Mouse (Mus musculus) midbrain, postnatal 0 days (tissue): ENCODE measurements around the gene Pak1ip1. TPM values are rescaled to one million over a fixed set of nuclear protein-coding genes. Genes with fewer than 3 reads are reported as not detected.
A peak's percentile ranks its signal among the peaks of the same experiment; 100 is the strongest.

Experiments
- ATAC-seq: fragments of 200-750 bp; cut with Nextera tagmentation; 2 replicates; pipeline ENCODE4 v1.8.0; 2017; ENCODE audit warnings: moderate number of reproducible peaks, mild to moderate bottlenecking, moderate TSS enrichment, moderate library complexity; ENCODE audit not compliant: low FRiP score
- DNase-seq: peaks from one replicate; pipeline ENCODE4 v3.0.0-alpha.2; 2015; ENCODE audit warnings: low spot score
- H3K27ac ChIP-seq: fragments of 300-500 bp; sonication (generic); 2 replicates; pipeline ENCODE4 v1.5.1; 2014; ENCODE audit warnings: low read depth, mild to moderate bottlenecking, low read length, mixed read lengths
- H3K27me3 ChIP-seq: fragments of 300-500 bp; sonication (generic); 2 replicates; pipeline ENCODE4 v1.6.1; 2014; ENCODE audit warnings: low read length, control low read depth, mixed read lengths; ENCODE audit not compliant: insufficient read depth
- H3K36me3 ChIP-seq: fragments of 300-500 bp; sonication (generic); 2 replicates; pipeline ENCODE4 v1.6.1; 2014; ENCODE audit warnings: low read length, control low read depth, mixed read lengths; ENCODE audit not compliant: insufficient read depth
- H3K4me1 ChIP-seq: fragments of 300-500 bp; sonication (generic); 2 replicates; pipeline ENCODE4 v1.6.1; 2014; ENCODE audit warnings: mild to moderate bottlenecking, control low read depth, antibody characterized with exemption, low read length, mixed read lengths; ENCODE audit not compliant: insufficient read depth
- H3K4me2 ChIP-seq: fragments of 300-500 bp; sonication (generic); 2 replicates; pipeline ENCODE4 v1.6.1; 2014; ENCODE audit warnings: low read depth, mild to moderate bottlenecking, low read length, mixed read lengths; ENCODE audit not compliant: poor library complexity, severe bottlenecking
- H3K4me3 ChIP-seq: fragments of 300-500 bp; sonication (generic); 2 replicates; pipeline ENCODE4 v1.5.1; 2014; ENCODE audit warnings: low read depth, mild to moderate bottlenecking, low read length, moderate library complexity
- H3K9ac ChIP-seq: fragments of 300-500 bp; sonication (generic); replicated peaks from 2 replicates; pipeline ENCODE4 v1.6.1; 2014; ENCODE audit warnings: mild to moderate bottlenecking, low read length, moderate library complexity, mixed read lengths; ENCODE audit not compliant: poor library complexity, severe bottlenecking
- H3K9me3 ChIP-seq: fragments of 300-500 bp; sonication (generic); 2 replicates; pipeline ENCODE4 v1.6.1; 2016; ENCODE audit warnings: low read length, control low read depth
- CTCF ChIP-seq: IDR thresholded peaks from 2 replicates; pipeline ENCODE4 v1.5.1; 2016; ENCODE audit warnings: antibody characterized with exemption, mild to moderate bottlenecking
- WGBS: fragments of 180-500 bp; shearing (Covaris S2); extraction: QIAGEN DNeasy Blood & Tissue Kit; methylation state at CpG from one replicate; pipeline ENCODE4 v1.1.7; 2014; 5-methylcytosine and 5-hydroxymethylcytosine counted together
- polyA plus RNA-seq: library from polyadenylated mRNA; unstranded; fragments of >200 nt; fragmentation: Nextera tagmentation; extraction: Ambion mirVana; gene quantifications from 2 replicates; pipeline ENCODE4 v1.2.1, GENCODE M21; 2015
- total RNA-seq: library from RNA; depleted of rRNA; stranded (reverse); fragments of >200 nt; gene quantifications from 2 replicates; pipeline ENCODE4 v1.2.3, GENCODE M21; 2014

Gene Pak1ip1
- total and polyA plus RNA-seq, 2 experiments from 2014 or later, result 32.9 to 42.6 TPM

DNA sequence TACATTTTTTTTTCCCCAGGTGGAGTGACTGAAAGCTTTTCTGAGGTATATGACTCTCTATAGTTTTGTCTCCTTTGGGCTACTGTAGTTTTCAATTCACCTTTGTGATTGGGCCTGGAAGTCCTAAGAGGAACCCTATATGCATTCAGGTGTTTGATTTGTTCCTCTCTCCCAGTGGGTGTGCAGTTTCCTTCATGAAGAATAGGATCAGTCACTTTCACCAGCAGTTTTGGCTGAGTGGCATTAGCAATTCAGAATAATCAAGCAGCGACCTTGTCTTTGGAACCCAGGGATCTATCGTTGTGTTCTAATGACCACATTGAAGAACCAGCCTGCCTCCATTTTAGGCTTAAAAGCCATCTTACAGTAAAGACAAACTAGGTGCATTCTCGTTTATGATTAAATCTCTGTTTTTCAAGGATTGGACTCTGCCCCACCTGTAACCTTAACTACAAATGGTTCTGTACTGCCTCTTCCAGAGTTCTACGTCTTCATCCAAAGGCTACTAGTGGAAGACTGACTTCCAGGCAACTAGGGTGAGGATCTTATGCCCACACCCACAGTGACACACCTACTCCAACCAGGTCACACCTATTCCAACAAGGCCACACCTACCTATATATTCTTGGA, 30.9 kb upstream of the Pak1ip1 start:
- no peaks in the 10 kb centered on the region for H3K9me3 ChIP-seq
- no peak for TF ChIP-seq CTCF
- no peak overlapping the region for H3K4me3 ChIP-seq
- ATAC-seq, result no peak
- no peak overlapping the region for H3K9ac ChIP-seq
- no peak overlapping the region for H3K27ac ChIP-seq
- H3K27me3 ChIP-seq, result no peaks in the 10 kb centered on the region
- H3K36me3 ChIP-seq, result no peaks in the 10 kb centered on the region
- DNase-seq, result no peak
- no peaks in the 10 kb centered on the region for H3K4me1 ChIP-seq
- 91% methylated on average over 4 of the region's 4 CpGs for WGBS
- no peak overlapping the region for H3K4me2 ChIP-seq

DNA sequence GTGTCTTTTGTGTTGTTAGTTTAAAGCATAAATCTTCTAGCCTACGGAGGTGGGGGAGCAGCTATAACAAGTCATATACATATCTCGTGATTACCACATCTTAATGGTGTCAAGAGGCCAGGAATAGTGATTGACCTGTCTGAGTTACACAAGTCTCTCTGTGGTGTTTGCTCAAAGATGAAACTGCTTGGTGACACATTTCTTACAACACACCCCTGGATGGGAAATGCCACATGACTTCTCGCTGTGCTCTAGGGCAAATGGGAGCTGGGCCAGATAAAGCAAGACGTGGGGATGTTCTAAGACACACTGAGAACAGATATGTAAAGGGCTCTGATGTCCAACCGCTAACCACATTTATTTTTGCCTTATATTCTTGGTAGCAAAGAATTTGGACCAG, 29.6 kb upstream of the Pak1ip1 start:
- Histone ChIP-seq H3K27me3 (no peaks in the 10 kb centered on the region), H3K9me3 (no peaks in the 10 kb centered on the region), H3K9ac (no peak overlapping the region), H3K36me3 (no peaks in the 10 kb centered on the region), H3K4me2 (no peak overlapping the region), H3K4me3 (no peak overlapping the region), H3K27ac (no peak overlapping the region), H3K4me1 (no peaks in the 10 kb centered on the region)
- no peak for DNase-seq
- ATAC-seq, result no peak
- WGBS, result 94% methylated on average over 5 of the region's 5 CpGs
- no peak for TF ChIP-seq CTCF

DNA sequence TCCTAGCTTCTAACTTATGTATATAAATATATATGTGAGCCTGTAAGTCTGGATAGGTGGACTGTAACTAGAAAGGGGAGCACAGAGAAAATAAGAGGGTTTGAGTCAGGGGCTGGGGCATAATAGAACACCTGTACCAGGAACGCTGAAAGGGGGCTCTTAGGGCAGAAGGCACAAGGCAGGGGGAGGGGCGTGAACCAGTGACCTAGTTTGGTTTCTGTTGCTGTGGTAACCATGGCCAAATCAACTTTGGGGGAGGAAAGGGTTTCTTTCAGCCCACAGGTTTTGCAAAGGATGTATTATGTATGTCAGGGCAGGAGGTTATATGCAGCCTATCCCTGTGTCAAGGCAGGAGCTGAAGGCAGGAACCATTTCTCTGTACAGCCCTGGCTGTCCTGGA, 29.0 kb upstream of the Pak1ip1 start:
- H3K36me3 ChIP-seq, result no peaks in the 10 kb centered on the region
- no peaks in the 10 kb centered on the region for H3K9me3 ChIP-seq

DNA sequence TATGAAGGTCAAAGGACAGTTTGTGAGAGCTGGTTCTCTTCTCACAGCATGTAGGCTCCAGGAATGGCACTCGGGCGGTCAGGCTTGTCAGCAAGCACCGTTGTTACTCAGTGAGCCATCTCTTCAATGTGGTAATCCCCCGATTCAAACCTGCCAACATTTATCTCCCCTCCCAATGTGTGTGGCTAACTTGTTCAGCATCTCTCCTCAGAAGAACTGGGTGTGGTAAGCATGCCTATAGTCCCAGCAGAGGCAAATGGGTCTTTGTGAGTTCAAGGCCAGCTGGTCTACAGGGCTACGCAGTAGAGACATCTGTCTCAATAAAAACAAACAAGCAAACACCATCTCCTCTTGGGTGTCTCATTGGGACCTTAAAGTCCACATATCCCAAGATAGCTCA, 27.8 kb upstream of the Pak1ip1 start:
- Histone ChIP-seq H3K27me3 (no peaks in the 10 kb centered on the region), H3K36me3 (no peaks in the 10 kb centered on the region), H3K9me3 (no peaks in the 10 kb centered on the region), H3K27ac (no peak overlapping the region), H3K4me3 (no peak overlapping the region), H3K9ac (no peak overlapping the region), H3K4me2 (no peak overlapping the region), H3K4me1 (no peaks in the 10 kb centered on the region)
- no peak for ATAC-seq
- DNase-seq, result no peak
- WGBS, result 70% methylated on average over 5 of the region's 5 CpGs
- TF ChIP-seq CTCF, result no peak

More for the DNA sequence above, 29.0 kb upstream of the Pak1ip1 start:
- no peak for DNase-seq
- no peak for ATAC-seq
- Histone ChIP-seq H3K4me2 (no peak overlapping the region), H3K4me1 (no peaks in the 10 kb centered on the region), H3K4me3 (no peak overlapping the region), H3K9ac (no peak overlapping the region), H3K27ac (no peak overlapping the region), H3K27me3 (no peaks in the 10 kb centered on the region)
- TF ChIP-seq CTCF, result no peak
- 88% methylated on average over 2 of the region's 2 CpGs for WGBS

DNA sequence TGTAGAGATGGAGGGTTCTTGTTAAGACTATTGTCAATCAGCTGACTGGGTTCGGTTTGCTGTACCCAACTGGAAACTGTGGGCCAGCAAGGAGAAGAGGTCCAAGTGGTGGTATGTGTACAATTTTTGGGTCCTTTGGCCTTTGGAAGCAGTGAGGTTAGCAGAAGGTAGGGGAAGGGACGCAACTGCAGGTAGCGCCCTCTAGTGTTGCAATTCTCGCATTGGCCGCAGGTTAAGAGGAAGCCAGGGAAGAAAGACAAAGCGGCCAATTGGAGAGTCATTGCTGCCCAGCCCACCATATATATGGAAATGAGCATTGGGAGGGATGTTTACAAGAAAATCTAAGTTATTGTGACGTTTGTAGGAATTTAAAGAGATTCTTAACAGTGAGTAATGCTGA, 23.2 kb upstream of the Pak1ip1 start:
- Histone ChIP-seq H3K27ac (no peak overlapping the region), H3K4me2 (no peak overlapping the region), H3K27me3 (no peaks in the 10 kb centered on the region), H3K4me3 (no peak overlapping the region), H3K4me1 (no peaks in the 10 kb centered on the region), H3K36me3 (no peaks in the 10 kb centered on the region), H3K9me3 (no peaks in the 10 kb centered on the region), H3K9ac (no peak overlapping the region)
- ATAC-seq (no peak), DNase-seq (peak; percentile 17)
- WGBS, result 14% methylated on average over 7 of the region's 7 CpGs
- peak; percentile 58 for TF ChIP-seq CTCF

DNA sequence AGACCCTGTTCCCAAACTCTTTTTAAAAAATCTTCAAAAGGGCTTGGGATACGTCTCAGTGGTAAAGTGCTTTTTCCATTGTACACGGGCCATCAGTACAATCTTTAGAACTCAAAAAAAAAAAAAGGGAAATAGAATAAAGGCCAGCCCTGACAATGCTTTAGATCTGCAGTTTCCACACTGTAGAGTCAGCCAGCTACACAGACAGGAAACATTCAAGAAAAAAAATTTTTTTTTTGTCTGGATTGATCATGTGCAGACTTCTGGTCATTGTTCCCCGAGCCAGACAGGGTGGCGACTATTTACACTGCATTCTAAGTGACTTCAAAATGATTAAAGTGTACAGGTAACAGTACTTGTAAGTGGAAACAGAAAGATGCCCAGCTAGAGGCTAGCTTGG, 22.2 kb upstream of the Pak1ip1 start:
- H3K9me3 ChIP-seq, result no peaks in the 10 kb centered on the region
- H3K27ac ChIP-seq, result 0 out of 2 replicates have a peak overlapping the region, but pooled peaks have one; percentile 12
- 79% methylated on average over 4 of the region's 4 CpGs for WGBS
- no peak overlapping the region for H3K9ac ChIP-seq
- H3K27me3 ChIP-seq, result no peaks in the 10 kb centered on the region
- no peaks in the 10 kb centered on the region for H3K36me3 ChIP-seq
- ATAC-seq (no peak), DNase-seq (no peak)
- no peaks in the 10 kb centered on the region for H3K4me1 ChIP-seq
- TF ChIP-seq CTCF, result no peak
- no peak overlapping the region for H3K4me2 ChIP-seq
- no peak overlapping the region for H3K4me3 ChIP-seq
